Mouse (Mus musculus) cerebellum, adult 9-11 months (tissue): ENCODE measurements around the gene Spata1.

Source experiments
- DNase-seq: peaks from one replicate; pipeline ENCODE4 v3.0.0; 2022

Gene Spata1

GRCm38 (mm10) chr3:146499431-146500002 is at the start of gene Spata1, which contains the start of gene Gng5:
Spata1 (minus strand) TSS chr3:146499753.
Gng5 (plus strand) TSS chr3:146499807.
- peak; percentile 26 for DNase-seq

DNA sequence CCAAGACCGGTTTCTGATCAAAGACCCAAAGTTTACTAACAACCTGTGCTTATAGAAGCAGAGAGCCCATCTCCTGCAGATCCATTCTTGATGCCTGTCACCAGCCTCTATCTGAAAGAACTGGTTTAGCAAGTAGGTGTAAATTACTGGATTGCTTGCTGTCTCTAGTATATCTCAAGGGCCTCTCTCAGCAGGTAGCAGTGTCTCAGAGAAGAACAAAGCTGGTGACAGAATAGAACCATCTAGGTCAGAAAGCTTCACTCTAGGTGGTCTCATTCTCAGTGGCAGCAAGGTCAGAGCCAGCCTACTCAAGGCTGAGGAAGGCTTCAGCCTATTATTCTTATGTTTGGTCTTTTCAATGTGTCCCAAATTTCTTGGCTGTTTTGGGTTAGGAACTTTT is 44.1 kb upstream of the Spata1 start:
- DNase-seq: no peak

DNA sequence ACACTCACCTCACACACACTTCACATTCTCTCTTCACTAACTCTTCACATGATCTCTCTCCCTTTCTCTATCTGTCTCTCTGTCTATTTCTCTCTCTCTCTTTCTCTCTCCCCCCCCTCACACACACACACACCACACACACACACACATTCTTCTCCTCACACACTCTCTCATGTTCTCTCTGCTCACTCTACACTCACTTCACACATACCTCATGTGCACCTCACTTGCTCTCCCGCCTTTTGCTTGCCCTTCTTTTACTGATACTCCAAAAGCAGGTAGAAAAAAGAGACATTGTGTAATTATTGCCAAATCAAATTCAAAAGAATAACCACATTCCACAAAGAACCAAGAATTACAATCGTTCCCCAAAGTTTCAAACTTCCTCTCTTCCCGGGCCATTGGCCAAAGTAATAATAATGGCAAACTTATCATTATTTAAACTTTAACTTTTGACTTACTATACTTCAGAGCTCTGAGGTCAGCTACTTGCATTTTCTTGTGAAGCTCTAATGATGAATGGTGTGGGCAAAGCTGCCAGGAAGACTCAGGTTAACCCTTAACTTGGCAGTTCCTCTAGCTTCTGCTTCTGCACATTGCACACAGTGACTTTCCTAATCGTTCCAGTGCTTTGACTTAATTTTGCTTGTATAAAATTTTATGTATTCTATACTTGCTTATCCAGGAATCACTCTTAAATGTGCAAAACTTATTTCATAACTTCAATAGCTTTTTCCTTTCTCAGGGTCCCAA is 41.1 kb upstream of the Spata1 start:
- DNase-seq: no peak

DNA sequence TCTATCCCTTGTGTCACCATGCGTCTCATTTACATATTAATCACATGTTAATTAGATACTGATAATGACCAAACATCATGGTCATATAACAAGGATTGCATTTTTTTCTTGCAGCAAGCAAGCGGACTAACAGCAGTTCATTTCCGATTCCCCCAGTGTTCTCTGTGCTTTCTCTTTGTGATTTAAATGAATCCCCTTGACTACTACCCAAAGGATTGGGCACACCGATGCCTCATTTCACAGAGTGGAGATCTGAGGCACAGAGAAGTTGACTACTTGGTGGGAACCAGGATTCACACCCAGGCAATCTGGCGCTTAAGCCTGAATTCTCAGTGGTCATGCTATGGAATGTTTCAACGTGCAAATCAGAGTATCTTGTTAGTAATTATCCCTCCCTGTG is 35.4 kb upstream of the Spata1 start:
- DNase-seq: no peak

DNA sequence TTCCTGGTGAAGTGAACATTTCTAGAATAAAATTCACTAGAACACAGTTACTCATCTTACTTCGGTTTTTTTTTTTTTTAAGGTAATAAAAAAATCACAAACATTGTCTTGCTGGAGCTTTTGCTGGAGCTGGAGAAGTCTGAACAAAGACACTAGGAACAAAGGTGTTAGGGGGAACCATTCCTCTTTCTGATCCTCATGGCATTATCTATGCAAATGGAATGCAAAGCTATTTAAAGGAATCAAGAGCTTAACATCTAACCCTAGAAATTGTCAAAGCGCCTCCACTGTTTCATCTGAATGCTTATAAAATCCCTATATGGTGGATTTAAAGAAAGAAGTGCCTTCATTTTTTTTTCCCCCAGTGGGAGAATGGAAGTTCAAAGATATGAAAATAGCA is 28.8 kb upstream of the Spata1 start:
- no peak for DNase-seq

GRCm38 (mm10) chr3:146521652-146522020 is 22.1 kb upstream of the Spata1 start:
- DNase-seq: no peak

DNA sequence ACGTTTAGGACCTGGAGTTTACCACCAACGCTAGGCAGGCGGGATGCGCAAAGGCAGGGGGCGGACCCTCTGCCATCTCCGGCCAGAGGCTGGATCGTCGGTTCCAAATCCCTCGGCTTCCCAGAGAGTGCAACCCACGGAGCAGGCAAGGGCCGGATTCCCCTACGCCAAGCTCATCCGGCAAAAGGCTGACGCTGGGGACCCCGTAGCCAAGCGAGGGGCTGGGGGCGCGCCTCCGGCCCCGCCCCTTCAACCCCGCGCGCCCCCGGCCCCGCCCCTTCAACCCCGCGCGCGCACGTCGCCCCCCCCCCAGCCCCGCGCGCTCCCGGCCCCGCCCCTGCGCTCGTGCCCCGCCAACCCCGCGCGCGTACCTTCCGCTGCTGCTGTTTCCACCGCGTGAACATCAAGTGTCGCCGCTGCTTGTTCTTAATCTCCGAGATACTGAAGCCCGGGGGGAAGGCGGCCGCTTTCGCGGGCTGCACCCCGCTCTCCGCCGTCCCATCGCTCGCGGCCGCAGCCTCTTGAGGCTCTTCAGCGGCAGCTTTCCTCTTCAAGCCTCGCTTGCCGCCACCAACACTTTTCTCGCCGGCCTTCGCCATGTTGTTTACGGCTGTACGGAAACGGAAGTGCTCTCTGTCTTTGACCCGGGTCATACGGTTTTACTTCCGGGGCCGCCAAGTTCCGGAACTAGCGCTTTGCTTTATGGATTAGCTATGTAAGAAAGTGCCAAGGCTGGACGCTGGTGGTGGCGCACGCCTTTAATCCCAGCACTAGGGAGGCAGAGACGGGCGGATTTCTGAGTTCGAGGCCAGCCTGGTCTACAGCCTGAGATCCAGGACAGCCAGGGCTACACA is 21.5 kb upstream of the Spata1 start, which contains the start of gene Rpf1:
Gene Rpf1 (minus strand): TSS at position 632 of the 854 bp plus-strand sequence.
- DNase-seq: peak; percentile 92

GRCm38 (mm10) chr3:146520226-146520797 is 20.8 kb upstream of the Spata1 start:
- DNase-seq: peak; percentile 9

DNA sequence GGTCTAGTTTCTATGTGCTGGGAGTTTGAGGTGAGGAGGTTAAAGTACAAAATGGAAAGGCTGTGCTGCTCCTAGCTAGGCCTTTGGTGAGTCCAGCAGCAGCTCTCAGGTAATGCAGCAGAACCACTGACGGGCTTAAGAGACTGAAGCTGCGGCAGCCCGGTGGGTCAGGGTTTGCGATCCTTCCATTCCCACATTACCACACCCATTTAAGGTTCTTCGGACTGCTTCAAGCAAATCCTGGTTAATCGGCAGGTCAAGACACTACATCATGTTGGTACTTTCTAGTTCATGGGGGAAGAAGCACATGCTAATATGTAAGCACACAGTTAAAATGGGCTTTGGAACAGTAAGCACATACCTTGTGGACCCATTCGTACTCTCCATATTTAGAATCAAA is 7.2 kb upstream of the Spata1 start:
- DNase-seq: no peak

GRCm38 (mm10) chr3:146501601-146502123 is 2.1 kb upstream of the Spata1 start:
- DNase-seq: no peak

GRCm38 (mm10) chr3:146500810-146501201 is 1.3 kb upstream of the Spata1 start:
- no peak for DNase-seq

DNA sequence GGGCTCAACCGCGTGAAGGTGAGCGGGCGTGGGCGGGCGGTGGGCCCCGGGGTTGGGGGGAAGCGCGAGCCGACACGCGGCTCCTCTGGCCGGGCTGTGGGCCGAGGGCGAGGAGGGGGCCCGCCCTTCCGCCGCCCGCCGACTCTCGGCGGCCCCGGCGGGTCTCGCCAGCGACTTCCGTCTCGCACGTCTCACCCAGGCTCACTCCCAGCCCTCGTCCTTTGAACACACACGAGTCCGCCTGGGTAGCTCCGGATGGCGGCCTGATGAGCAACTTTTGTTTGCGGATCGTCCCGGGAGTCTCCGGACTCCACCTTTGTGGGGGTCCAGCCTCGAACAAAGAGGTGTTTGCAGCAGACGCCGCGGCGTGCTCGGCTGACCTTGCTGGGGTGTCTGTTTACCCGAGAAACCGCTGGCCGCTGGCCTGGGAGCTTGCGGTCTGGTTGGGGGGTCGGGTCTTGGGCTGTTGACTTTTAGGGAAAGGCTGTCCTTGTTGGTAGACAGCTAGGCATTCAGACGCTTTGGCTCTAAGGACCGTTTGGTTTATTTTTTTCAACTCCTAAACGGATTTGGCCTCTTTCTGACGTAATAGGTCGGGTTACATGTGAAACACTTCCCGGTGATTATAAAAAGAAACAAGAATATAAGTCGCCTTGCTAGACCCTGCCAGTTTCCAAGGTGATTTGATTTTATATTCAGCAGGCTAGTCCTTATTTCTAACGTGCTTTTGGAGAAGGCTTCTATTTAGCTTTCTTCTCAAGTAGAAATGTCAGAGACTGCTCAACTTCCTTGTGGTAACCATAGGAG is 653 bp upstream of the Spata1 start:
- DNase-seq: peak; percentile 15

GRCm38 (mm10) chr3:146498989-146499388 is 564 bp downstream of the Spata1 start:
- no peak for DNase-seq

DNA sequence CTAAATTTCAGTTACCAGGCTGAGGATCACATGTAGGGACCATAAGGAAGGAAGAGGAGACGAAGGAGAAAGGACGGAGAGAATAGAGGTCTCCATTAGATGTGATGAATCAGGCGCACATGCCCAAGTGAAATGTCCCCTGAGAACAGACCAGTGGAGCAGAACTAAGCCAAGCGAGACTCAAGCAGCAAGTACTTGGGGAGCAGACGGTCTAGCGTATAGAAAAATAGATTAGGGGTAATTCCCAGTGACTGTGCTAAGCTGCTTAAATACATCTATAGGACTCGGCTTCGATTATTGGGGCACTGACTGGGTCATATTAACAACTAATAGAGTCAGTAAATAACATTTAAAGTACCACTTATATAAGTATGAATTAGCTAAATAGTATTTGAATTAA is 4.6 kb downstream of the Spata1 start:
- no peak for DNase-seq

DNA sequence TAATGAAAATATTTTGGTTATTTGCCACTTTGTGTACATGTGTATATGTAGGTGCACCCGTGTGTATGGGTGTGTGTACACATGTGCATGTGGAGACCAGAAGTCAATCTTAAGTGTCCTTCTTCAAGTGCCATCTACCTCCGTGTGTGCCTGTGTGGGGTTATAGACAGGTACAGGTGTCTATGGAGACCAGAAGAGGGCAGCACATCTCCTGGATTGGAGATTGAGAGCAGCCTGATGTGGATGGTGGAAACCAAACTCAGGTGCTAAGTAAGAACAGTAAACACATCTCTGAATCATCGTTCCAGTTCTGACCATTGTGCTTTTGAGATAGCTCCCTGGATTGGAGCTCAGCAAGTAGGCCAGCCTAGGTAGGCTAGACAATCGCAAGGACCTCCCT is 13.1 kb downstream of the Spata1 start:
- DNase-seq: no peak

DNA sequence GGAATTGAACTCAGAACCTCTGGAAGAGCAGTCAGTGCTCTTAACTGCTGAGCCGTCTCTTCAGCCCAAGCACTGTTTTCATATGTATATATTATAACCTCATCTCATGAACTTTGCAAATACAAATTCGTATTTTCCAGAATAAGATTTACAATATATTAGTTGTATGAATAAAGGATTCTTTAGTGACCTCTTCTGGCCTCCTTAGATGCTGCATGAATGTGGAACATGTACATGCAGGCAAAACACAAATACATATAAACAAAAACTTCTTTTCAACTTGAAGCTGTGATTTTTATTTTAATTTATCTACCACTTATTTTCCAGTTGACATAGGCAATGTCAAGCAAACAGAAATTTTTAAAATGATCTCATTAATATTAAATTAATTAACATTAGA is 17.5 kb downstream of the Spata1 start:
- DNase-seq: no peak

DNA sequence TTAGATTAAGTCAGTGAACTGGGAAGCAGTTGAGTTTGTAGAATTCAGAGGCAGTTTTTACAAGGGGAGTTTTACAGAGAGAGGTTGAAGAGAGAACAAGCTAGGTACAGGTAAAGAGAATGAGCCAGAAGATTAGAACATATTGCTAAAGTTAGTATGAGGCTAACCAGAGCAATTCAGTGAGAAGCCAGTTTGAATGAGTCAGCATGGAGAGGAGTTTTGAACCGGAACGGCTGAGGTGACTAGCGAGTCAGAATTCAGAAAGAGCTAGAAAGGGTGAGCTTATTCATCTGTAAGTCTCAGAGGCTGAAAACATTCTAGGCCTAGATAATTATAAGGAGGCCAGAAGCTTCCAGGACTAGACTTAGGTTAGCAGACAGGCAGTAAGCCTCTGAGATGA is 25.1 kb downstream of the Spata1 start:
- DNase-seq: no peak

DNA sequence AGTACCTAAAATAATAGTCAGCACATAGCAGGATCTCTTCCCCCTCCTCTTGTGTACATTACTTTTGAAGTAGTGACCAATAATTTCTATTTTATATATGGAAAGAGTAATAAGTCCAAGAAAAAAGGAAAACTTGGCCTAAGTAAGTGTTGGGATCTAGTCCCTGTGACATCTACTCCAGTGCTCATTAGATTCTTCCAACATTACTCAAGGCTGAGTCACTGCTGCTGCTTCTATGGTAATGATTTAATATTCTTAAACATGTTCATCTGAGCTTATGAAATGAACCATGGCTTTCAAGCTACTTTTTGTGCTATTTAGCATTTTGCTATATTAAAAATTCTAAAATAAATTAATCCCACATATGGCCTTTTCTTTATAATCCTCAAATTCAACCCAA is 25.8 kb downstream of the Spata1 start:
- DNase-seq: no peak

- no peak for DNase-seq
These were observed 26.9 kb downstream of the Spata1 start for GRCm38 (mm10) chr3:146472657-146473056.

GRCm38 (mm10) chr3:146469226-146469625 is 30.3 kb downstream of the Spata1 start:
- no peak for DNase-seq

GRCm38 (mm10) chr3:146462939-146463338 is 36.6 kb downstream of the Spata1 start:
- DNase-seq: no peak

DNA sequence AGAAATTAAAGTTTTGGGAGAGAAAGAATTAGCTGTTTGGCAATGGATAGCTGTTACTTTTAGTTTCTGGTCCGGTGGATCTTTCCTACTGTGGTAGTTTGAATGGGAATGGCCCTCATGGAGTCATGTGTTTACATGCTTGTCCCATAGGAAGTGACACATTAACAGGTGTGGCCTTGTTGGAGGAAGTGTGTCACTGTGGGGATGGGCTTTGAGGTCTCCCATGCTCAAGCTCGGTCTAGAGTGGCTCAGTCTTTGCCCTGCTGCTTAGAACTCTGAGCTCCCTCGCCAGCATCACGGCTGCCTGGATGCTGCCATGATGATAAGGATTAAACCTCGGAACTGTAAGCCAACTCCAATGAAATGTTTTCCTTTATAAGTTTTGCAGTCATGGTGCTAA is 48.2 kb downstream of the Spata1 start:
- no peak for DNase-seq
